Mouse (Mus musculus): Measurements from ENCODE around the gene Haao.

The Haao gene

GRCm38 (mm10) chr17:83839132-83839531 is 8.6 kb downstream of the Haao start:
- DNase-seq (ENCODE audit: inconsistent age in 2 of 2, low spot score in 1 of 2): no peak

- no peak for DNase-seq (ENCODE audit: inconsistent age in 2 of 2, low spot score in 1 of 2)
Observed at GRCm38 (mm10) chr17:83837659-83838190, 10.0 kb downstream of the Haao start.

GRCm38 (mm10) chr17:83836048-83836447 is 11.7 kb downstream of the Haao start:
- no peak for DNase-seq (ENCODE audit: inconsistent age in 2 of 2, low spot score in 1 of 2)

GRCm38 (mm10) chr17:83834120-83834519 is 13.6 kb downstream of the Haao start:
- no peak for DNase-seq (ENCODE audit: inconsistent age in 2 of 2, low spot score in 1 of 2)

- peak in 1 of 2 experiments; percentile 50 for DNase-seq (ENCODE audit: inconsistent age in 2 of 2, low spot score in 1 of 2)
Observed at GRCm38 (mm10) chr17:83830616-83831292, 17.0 kb downstream of the Haao start.

GRCm38 (mm10) chr17:83829356-83829755 is 18.4 kb downstream of the Haao start:
- DNase-seq (ENCODE audit: inconsistent age in 2 of 2, low spot score in 1 of 2): no peak

GRCm38 (mm10) chr17:83823835-83824234 is 23.9 kb downstream of the Haao start:
- DNase-seq (ENCODE audit: inconsistent age in 2 of 2, low spot score in 1 of 2): no peak

GRCm38 (mm10) chr17:83821876-83822275 is 25.9 kb downstream of the Haao start:
- no peak for DNase-seq (ENCODE audit: inconsistent age in 2 of 2, low spot score in 1 of 2)

- no peak for DNase-seq (ENCODE audit: inconsistent age in 2 of 2, low spot score in 1 of 2)
Observed at GRCm38 (mm10) chr17:83820701-83821100, 27.1 kb downstream of the Haao start.

GRCm38 (mm10) chr17:83819503-83819902 is 28.3 kb downstream of the Haao start:
- DNase-seq (ENCODE audit: inconsistent age in 2 of 2, low spot score in 1 of 2): no peak

- DNase-seq (ENCODE audit: inconsistent age in 2 of 2, low spot score in 1 of 2): no peak
Observed at GRCm38 (mm10) chr17:83816996-83817395, 30.8 kb downstream of the Haao start.

GRCm38 (mm10) chr17:83813050-83813449 is 34.7 kb downstream of the Haao start:
- no peak for DNase-seq (ENCODE audit: inconsistent age in 2 of 2, low spot score in 1 of 2)

GRCm38 (mm10) chr17:83812200-83812944 is 35.4 kb downstream of the Haao start:
- peak in 1 of 2 experiments; percentile 56 for DNase-seq (ENCODE audit: inconsistent age in 2 of 2, low spot score in 1 of 2)

GRCm38 (mm10) chr17:83810285-83810684 is 37.5 kb downstream of the Haao start:
- no peak for DNase-seq (ENCODE audit: inconsistent age in 2 of 2, low spot score in 1 of 2)

GRCm38 (mm10) chr17:83809197-83809829 is 38.5 kb downstream of the Haao start:
- DNase-seq (ENCODE audit: inconsistent age in 2 of 2, low spot score in 1 of 2): no peak

GRCm38 (mm10) chr17:83808476-83809098 is 39.2 kb downstream of the Haao start:
- no peak for DNase-seq (ENCODE audit: inconsistent age in 2 of 2, low spot score in 1 of 2)

GRCm38 (mm10) chr17:83807778-83808398 is 39.9 kb downstream of the Haao start:
- peak; percentile 70 to 92 for DNase-seq (ENCODE audit: inconsistent age in 2 of 2, low spot score in 1 of 2)

GRCm38 (mm10) chr17:83807345-83807744 is 40.4 kb downstream of the Haao start:
- peak in 1 of 2 experiments; percentile 53 for DNase-seq (ENCODE audit: inconsistent age in 2 of 2, low spot score in 1 of 2)

GRCm38 (mm10) chr17:83805078-83805477 is 42.7 kb downstream of the Haao start:
- DNase-seq (ENCODE audit: inconsistent age in 2 of 2, low spot score in 1 of 2): no peak

- DNase-seq (ENCODE audit: inconsistent age in 2 of 2, low spot score in 1 of 2): peak in 1 of 2 experiments; percentile 61
Observed at GRCm38 (mm10) chr17:83803987-83804386, 43.8 kb downstream of the Haao start.
